9 mouse cellular contexts compared by ENCODE assay signal in genomic region chr19:44301176-44301575, GRCm38 (mm10). TPM values are rescaled to one million over a fixed set of nuclear protein-coding genes. Genes with fewer than 3 reads are reported as not detected.
DNase-seq lines count a peak whose midpoint lies in the region; ATAC-seq and TF ChIP-seq lines count a peak whose summit lies in the region.
"Had no signal": no experiment of that assay in that cellular context is flagged by ENCODE, and none has a peak within 500 bp of the region (broad histone marks: within the 10 kb centered on the region; RNA-seq: fewer than 3 reads in every experiment).

No protein-coding gene starts in this region.

- no peak for ATAC-seq in midbrain, embryonic 13.5 days
- no peak for ATAC-seq in midbrain, embryonic 11.5 days (ENCODE audit: low FRiP score)
- ATAC-seq in embryonic facial prominence, embryonic 14.5 days (ENCODE audit: low read depth), result no peak
- no peak for ATAC-seq in intestine, postnatal 0 days
- ATAC-seq in neural tube, embryonic 15.5 days (ENCODE audit: low FRiP score), result no peak

- H3K36me3 ChIP-seq in midbrain, embryonic 13.5 days, result peaks cover 99% of the 10 kb centered on the region
- H3K36me3 ChIP-seq in midbrain, embryonic 11.5 days (ENCODE audit: control insufficient read depth, insufficient read depth, low read length), result peaks cover 82% of the 10 kb centered on the region
- peaks cover 99% of the 10 kb centered on the region for H3K36me3 ChIP-seq in embryonic facial prominence, embryonic 14.5 days (ENCODE audit: control insufficient read depth, insufficient read depth, low read length)
- H3K36me3 ChIP-seq in intestine, postnatal 0 days (ENCODE audit: control insufficient read depth, insufficient read depth), result peaks cover 74% of the 10 kb centered on the region
- peaks cover 90% of the 10 kb centered on the region for H3K36me3 ChIP-seq in neural tube, embryonic 15.5 days

- WGBS in midbrain, embryonic 13.5 days, result 81% methylated on average over 16 of the region's 16 CpGs
- 88% methylated on average over 16 of the region's 16 CpGs for WGBS in midbrain, embryonic 11.5 days
- WGBS in embryonic facial prominence, embryonic 14.5 days, result 60% methylated on average over 16 of the region's 16 CpGs
- WGBS in intestine, postnatal 0 days, result 48% methylated on average over 16 of the region's 16 CpGs
- WGBS in neural tube, embryonic 15.5 days, result 59% methylated on average over 16 of the region's 16 CpGs

- peak overlapping the region; percentile 19; the same call in 1 of the 2 replicates for H3K27ac ChIP-seq in midbrain, embryonic 13.5 days
- no peak overlapping the region for H3K27ac ChIP-seq in midbrain, embryonic 11.5 days (ENCODE audit: low read depth, low read length)
- H3K27ac ChIP-seq in embryonic facial prominence, embryonic 14.5 days (replicated peaks; ENCODE audit: low read depth, low read length), result no peak overlapping the region
- no peak overlapping the region for H3K27ac ChIP-seq in intestine, postnatal 0 days (ENCODE audit: low read depth, low read length)
- H3K27ac ChIP-seq in neural tube, embryonic 15.5 days (replicated peaks), result no peak overlapping the region

- no peak for DNase-seq in midbrain, embryonic 11.5 days (ENCODE audit: low spot score, missing footprints)
- peak; percentile 67 for DNase-seq in embryonic facial prominence, embryonic 14.5 days (ENCODE audit: low spot score)
- no peak for DNase-seq in layer of hippocampus, postnatal 10 days (ENCODE audit: low spot score in 2 of 2)
- DNase-seq in right cerebral cortex, postnatal 25 days, result no peak

- peaks cover 91% of the 10 kb centered on the region for H3K4me1 ChIP-seq in midbrain, embryonic 13.5 days (replicated peaks)
- H3K4me1 ChIP-seq in midbrain, embryonic 11.5 days (ENCODE audit: control insufficient read depth, insufficient read depth, low read length), result peaks cover 40% of the 10 kb centered on the region
- H3K4me1 ChIP-seq in embryonic facial prominence, embryonic 14.5 days (ENCODE audit: control insufficient read depth, insufficient read depth, low read length), result peaks cover 31% of the 10 kb centered on the region
- 0 out of 2 replicates have a peak, but pooled peaks cover 13% of the 10 kb centered on the region for H3K4me1 ChIP-seq in intestine, postnatal 0 days (replicated peaks; ENCODE audit: control insufficient read depth, insufficient read depth, low read length)
- peaks cover 96% of the 10 kb centered on the region for H3K4me1 ChIP-seq in neural tube, embryonic 15.5 days

- H3K4me3 ChIP-seq in midbrain, embryonic 13.5 days (replicated peaks), result no peak overlapping the region
- no peak overlapping the region for H3K4me3 ChIP-seq in midbrain, embryonic 11.5 days (ENCODE audit: low read depth, low read length)
- no peak overlapping the region for H3K4me3 ChIP-seq in embryonic facial prominence, embryonic 14.5 days (ENCODE audit: low read depth, low read length)
- H3K4me3 ChIP-seq in intestine, postnatal 0 days (ENCODE audit: low read depth, low read length), result no peak overlapping the region
- H3K4me3 ChIP-seq in neural tube, embryonic 15.5 days (replicated peaks), result no peak overlapping the region; the same call in 1 of the 2 replicates

- H3K9ac ChIP-seq in midbrain, embryonic 13.5 days (replicated peaks), result no peak overlapping the region
- no peak overlapping the region for H3K9ac ChIP-seq in midbrain, embryonic 11.5 days (ENCODE audit: low read length)
- no peak overlapping the region for H3K9ac ChIP-seq in embryonic facial prominence, embryonic 14.5 days (ENCODE audit: low read depth, low read length)
- H3K9ac ChIP-seq in intestine, postnatal 0 days (ENCODE audit: low read depth, low read length), result no peak overlapping the region
- H3K9ac ChIP-seq in neural tube, embryonic 15.5 days (replicated peaks), result no peak overlapping the region

- TF ChIP-seq CTCF in intestine, postnatal 0 days (IDR thresholded peaks at IDR 0.05; ENCODE audit: low read depth), result no peak

- H3K27me3 ChIP-seq in midbrain, embryonic 13.5 days, result no peaks in the 10 kb centered on the region
- no peaks in the 10 kb centered on the region for H3K27me3 ChIP-seq in midbrain, embryonic 11.5 days (ENCODE audit: control insufficient read depth, insufficient read depth, low read length)
- no peaks in the 10 kb centered on the region for H3K27me3 ChIP-seq in embryonic facial prominence, embryonic 14.5 days (replicated peaks; ENCODE audit: control insufficient read depth, insufficient read depth, low read length)
- H3K27me3 ChIP-seq in intestine, postnatal 0 days (replicated peaks; ENCODE audit: control insufficient read depth, insufficient read depth, low read length), result no peaks in the 10 kb centered on the region
- no peaks in the 10 kb centered on the region for H3K27me3 ChIP-seq in neural tube, embryonic 15.5 days (replicated peaks)

- H3K4me2 ChIP-seq in midbrain, embryonic 13.5 days (replicated peaks), result peak overlapping the region; percentile 100
- H3K4me2 ChIP-seq in midbrain, embryonic 11.5 days, result no peak overlapping the region
- 0 out of 2 replicates have a peak overlapping the region, but pooled peaks have one; percentile 14 for H3K4me2 ChIP-seq in embryonic facial prominence, embryonic 14.5 days (ENCODE audit: low read depth, low read length)
- H3K4me2 ChIP-seq in intestine, postnatal 0 days (replicated peaks; ENCODE audit: low read depth), result peak overlapping the region; percentile 87; the same call in 1 of the 2 replicates
- peak overlapping the region; percentile 99 for H3K4me2 ChIP-seq in neural tube, embryonic 15.5 days

- no peaks in the 10 kb centered on the region for H3K9me3 ChIP-seq in midbrain, embryonic 13.5 days
- H3K9me3 ChIP-seq in midbrain, embryonic 11.5 days (ENCODE audit: control insufficient read depth, low read length), result no peaks in the 10 kb centered on the region
- H3K9me3 ChIP-seq in embryonic facial prominence, embryonic 14.5 days (ENCODE audit: control insufficient read depth, low read length), result no peaks in the 10 kb centered on the region
- no peaks in the 10 kb centered on the region for H3K9me3 ChIP-seq in intestine, postnatal 0 days (ENCODE audit: control insufficient read depth)
- H3K9me3 ChIP-seq in neural tube, embryonic 15.5 days (replicated peaks), result no peaks in the 10 kb centered on the region

RNA-seq across cellular contexts. Expression of gene Scd2, which starts 7.7 kb away (rescaled TPM):
- 254 and 259 TPM in 2 replicates for polyA plus RNA-seq in midbrain, embryonic 13.5 days (2015; fragmentation: Nextera tagmentation; extraction: Ambion mirVana)
- polyA plus RNA-seq in midbrain, embryonic 11.5 days (2014; fragmentation: Nextera tagmentation; extraction: Ambion mirVana), result 353 and 358 TPM in 2 replicates
- polyA plus RNA-seq in embryonic facial prominence, embryonic 14.5 days (2014; fragmentation: Nextera tagmentation; extraction: Ambion mirVana), result 212 and 224 TPM in 2 replicates
- 35.6 and 42.1 TPM in 2 replicates for polyA plus RNA-seq in intestine, postnatal 0 days (2015; fragmentation: Nextera tagmentation; extraction: Ambion mirVana)
- 256 and 264 TPM in 2 replicates for polyA plus RNA-seq in neural tube, embryonic 15.5 days (2015; fragmentation: Nextera tagmentation; extraction: Ambion mirVana)
- 100 to 1,000 TPM; 715 to 736 TPM for total RNA-seq in layer of hippocampus, postnatal 10 days (2021)

RNA-seq across cellular contexts. Expression of gene Scd4, which starts 31.7 kb away (rescaled TPM):
- polyA plus RNA-seq in midbrain, embryonic 13.5 days (2015; fragmentation: Nextera tagmentation; extraction: Ambion mirVana), result 0.08 TPM in 2 replicates
- polyA plus RNA-seq in midbrain, embryonic 11.5 days (2014; fragmentation: Nextera tagmentation; extraction: Ambion mirVana), result 0.06 TPM in 1 of 2 replicates, not detected in the other
- polyA plus RNA-seq in embryonic facial prominence, embryonic 14.5 days (2014; fragmentation: Nextera tagmentation; extraction: Ambion mirVana), result 0.37 and 0.51 TPM in 2 replicates
- 0.04 TPM in 1 of 2 replicates, not detected in the other for polyA plus RNA-seq in intestine, postnatal 0 days (2015; fragmentation: Nextera tagmentation; extraction: Ambion mirVana)
- polyA plus RNA-seq in neural tube, embryonic 15.5 days (2015; fragmentation: Nextera tagmentation; extraction: Ambion mirVana), result 0.09 and 0.15 TPM in 2 replicates
- 1 to 10 TPM; 1.5 to 2.8 TPM for total RNA-seq in layer of hippocampus, postnatal 10 days (2021)
- polyA plus RNA-seq: embryonic facial prominence, embryonic 11.5 days; limb, embryonic 11.5 days had no signal
